Mouse (Mus musculus) ES-E14 (cell line): Measurements from ENCODE around the gene Inpp5b. TPM values are rescaled to one million over a fixed set of nuclear protein-coding genes. Genes with fewer than 3 reads are reported as not detected.

ENCODE experiments used
- DNase-seq: peaks from one replicate; pipeline ENCODE4 v3.0.0-alpha.2; 2013; ENCODE audit warnings: low read depth, low spot score
- H3K27ac ChIP-seq: 2 replicates; pipeline ENCODE4 v1.5.1; 2012; ENCODE audit warnings: low read depth, mild to moderate bottlenecking, low read length, moderate library complexity, mixed read lengths; ENCODE audit not compliant: poor library complexity, insufficient read depth, severe bottlenecking
- H3K36me3 ChIP-seq: 2 replicates; pipeline ENCODE4 v1.6.1; 2012; ENCODE audit warnings: mild to moderate bottlenecking, low read length, moderate library complexity, mixed read lengths; ENCODE audit not compliant: control insufficient read depth, poor library complexity, insufficient read depth, severe bottlenecking
- H3K4me1 ChIP-seq, 2 experiments: fragments of 150-350 bp in 1 of 2; sonication (generic) in 1 of 2; 2 replicates each; pipeline ENCODE4 v1.6.1; 2012; ENCODE audit warnings: low read length in 2 of 2, mild to moderate bottlenecking in 1 of 2, mixed read lengths in 1 of 2; ENCODE audit not compliant: control insufficient read depth in 2 of 2, insufficient read depth in 2 of 2, poor library complexity in 1 of 2
- H3K4me3 ChIP-seq, 2 experiments: fragments of 150-350 bp in 1 of 2; sonication (generic) in 1 of 2; 2 replicates each; pipeline ENCODE4 v1.5.1; 2012; ENCODE audit warnings: low read length in 2 of 2, low read depth in 1 of 2, mild to moderate bottlenecking in 1 of 2, mixed read lengths in 1 of 2; ENCODE audit not compliant: insufficient read depth in 1 of 2, poor library complexity in 1 of 2, severe bottlenecking in 1 of 2
- H3K9ac ChIP-seq: 2 replicates; pipeline ENCODE4 v1.6.1; 2012; ENCODE audit warnings: low read depth, mild to moderate bottlenecking, low read length, mixed read lengths; ENCODE audit not compliant: poor library complexity, insufficient read depth, severe bottlenecking
- H3K9me3 ChIP-seq: fragments of 150-350 bp; sonication (generic); 2 replicates; pipeline ENCODE4 v1.6.1; 2012; ENCODE audit warnings: low read depth, mild to moderate bottlenecking, low read length; ENCODE audit not compliant: control insufficient read depth, insufficient read depth
- CHD2 ChIP-seq: IDR thresholded peaks from 2 replicates; pipeline ENCODE4 v1.6.1; 2014; ENCODE audit warnings: mild to moderate bottlenecking, low read depth, low read length, inconsistent platforms
- HCFC1 ChIP-seq: IDR thresholded peaks from 2 replicates; pipeline ENCODE4 v1.6.1; 2012; ENCODE audit warnings: low read length, inconsistent platforms, borderline replicate concordance; ENCODE audit not compliant: insufficient read depth
- MAFK ChIP-seq: IDR thresholded peaks from 2 replicates; pipeline ENCODE4 v1.6.1; 2014; ENCODE audit warnings: mild to moderate bottlenecking, low read depth, low read length, inconsistent platforms; ENCODE audit not compliant: insufficient read depth
- ZC3H11A ChIP-seq: IDR thresholded peaks from 2 replicates; pipeline ENCODE4 v1.6.1; 2012; ENCODE audit warnings: low read depth, mild to moderate bottlenecking, inconsistent platforms, low read length, borderline replicate concordance
- ZNF384 ChIP-seq: IDR thresholded peaks from 2 replicates; pipeline ENCODE4 v1.6.1; 2012; ENCODE audit warnings: low read depth, low read length, inconsistent platforms
- in situ Hi-C, 2 experiments: fragments of 600-800 bp; cut with MboI; formaldehyde crosslinking; loops; one replicate each; pipeline ENCODE4 v1.15.1; 2025; ENCODE audit warnings: low sequenced_read_pairs in 2 of 2, inconsistent platforms in 1 of 2; ENCODE audit not compliant: unreplicated experiment in 2 of 2
- total RNA-seq: library from RNA; depleted of rRNA; stranded (reverse); fragments of 300-350 nt; gene quantifications from 2 replicates; pipeline ENCODE4 v1.2.3, GENCODE M21; 2012

The Inpp5b gene
- total RNA-seq, 1 experiment: 14.0 TPM

DNA sequence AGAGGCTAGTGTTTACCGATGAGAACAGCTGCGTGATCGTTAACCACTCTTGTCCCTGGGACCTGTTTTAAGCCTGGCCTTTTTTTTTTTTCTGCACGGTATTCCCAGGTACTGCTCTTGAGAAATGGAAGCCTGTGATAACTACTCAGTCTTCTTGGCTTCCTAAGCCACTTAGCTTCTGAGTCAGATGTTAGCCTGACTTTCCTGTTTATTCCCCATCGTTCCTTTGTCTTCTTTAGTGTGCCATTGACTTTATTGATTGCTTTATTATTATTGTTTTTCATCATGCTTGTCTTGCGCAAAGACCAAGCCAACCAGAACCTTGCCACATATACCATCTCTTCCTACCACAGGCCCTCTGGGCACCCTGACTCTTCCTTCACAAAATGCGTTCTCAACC, 68.4 kb downstream of the Inpp5b start:
- peaks cover 0 to 3% of the 10 kb centered on the region in 2 experiments; a peak in 2 of 4 replicates for H3K4me1 ChIP-seq
- in situ Hi-C loops: no loop called here
- no peaks in the 10 kb centered on the region for H3K9me3 ChIP-seq
- H3K36me3 ChIP-seq: peaks cover 11% of the 10 kb centered on the region
- no peak overlapping the region for H3K4me3 ChIP-seq
- no peak overlapping the region for H3K27ac ChIP-seq
- H3K9ac ChIP-seq: no peak overlapping the region
- TF ChIP-seq CHD2 (no peak), HCFC1 (no peak), MAFK (no peak), ZC3H11A (no peak), ZNF384 (no peak)
- no peak for DNase-seq

DNA sequence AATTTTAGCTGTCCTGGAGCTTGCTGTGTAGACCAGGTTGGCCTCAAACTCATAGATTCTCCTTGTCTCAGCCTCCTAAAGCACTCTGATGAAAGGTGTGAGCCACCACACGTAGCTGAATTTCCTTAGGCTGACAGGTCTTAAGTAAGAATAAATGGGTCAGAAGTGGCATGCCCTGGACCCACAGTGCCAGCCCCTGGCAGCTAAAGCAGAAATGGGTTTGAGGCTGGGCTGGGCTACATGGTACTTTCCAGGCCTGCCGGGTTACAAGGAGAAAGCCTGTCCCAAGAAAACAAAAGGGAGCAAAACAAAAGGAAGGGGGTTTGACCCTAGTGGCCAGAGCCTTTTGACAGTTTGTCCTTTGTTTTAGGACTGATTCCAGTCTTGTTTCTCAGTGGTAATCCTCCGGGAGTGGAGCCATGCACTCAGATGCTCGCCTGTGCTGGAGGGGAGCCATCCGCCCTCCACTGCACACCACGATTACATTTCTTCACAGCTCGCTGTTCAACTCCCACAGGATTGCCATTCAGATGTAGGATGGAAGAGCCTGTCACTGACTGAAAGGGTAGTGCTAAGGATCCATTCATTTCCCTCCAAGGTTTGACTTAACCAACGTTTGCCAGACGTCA, 69.8 kb downstream of the Inpp5b start:
- TF ChIP-seq HCFC1 (no peak), CHD2 (no peak), ZNF384 (no peak), ZC3H11A (no peak), MAFK (no peak)
- Histone ChIP-seq H3K36me3 (peaks cover 11% of the 10 kb centered on the region; the same call in 1 of the 2 replicates), H3K4me3 (no peak overlapping the region), H3K27ac (no peak overlapping the region), H3K9ac (no peak overlapping the region), H3K4me1 (peaks cover 0 to 3% of the 10 kb centered on the region in 2 experiments; a peak in 2 of 4 replicates), H3K9me3 (no peaks in the 10 kb centered on the region)
- no peak for DNase-seq
- in situ Hi-C loops: no loop called here

DNA sequence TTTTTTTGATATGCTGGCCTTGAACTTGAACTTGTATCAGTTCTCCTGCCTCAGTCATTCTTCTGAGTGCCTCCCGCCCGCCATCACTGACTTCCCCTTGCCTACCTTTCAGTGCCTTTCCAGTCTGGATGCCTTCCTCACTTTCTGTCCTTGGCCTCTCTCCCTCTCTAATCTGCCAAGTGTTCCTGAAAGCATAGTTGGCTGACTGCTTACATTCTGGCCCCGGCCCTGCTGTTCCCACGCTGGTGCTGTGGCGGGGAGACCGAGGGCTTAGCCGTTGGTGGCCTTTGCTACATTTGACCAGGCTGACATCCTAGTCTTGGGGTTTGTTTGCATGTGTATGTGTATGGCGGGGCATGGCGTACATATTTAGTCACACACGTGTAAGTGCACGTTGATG, 74.3 kb downstream of the Inpp5b start:
- Histone ChIP-seq H3K36me3 (peaks cover 7% of the 10 kb centered on the region; the same call in 1 of the 2 replicates), H3K4me3 (peak overlapping the region in 1 of 2 experiments; percentile 42; a peak in 2 of 4 replicates), H3K9ac (no peak overlapping the region; the same call in 1 of the 2 replicates), H3K27ac (no peak overlapping the region), H3K4me1 (peaks cover 0 to 5% of the 10 kb centered on the region in 2 experiments; a peak in 3 of 4 replicates), H3K9me3 (no peaks in the 10 kb centered on the region)
- no peak for TF ChIP-seq HCFC1
- no peak for TF ChIP-seq ZC3H11A
- TF ChIP-seq ZNF384: no peak
- no peak for TF ChIP-seq CHD2
- no peak for TF ChIP-seq MAFK
- DNase-seq: no peak
- in situ Hi-C loops: no loop called here

DNA sequence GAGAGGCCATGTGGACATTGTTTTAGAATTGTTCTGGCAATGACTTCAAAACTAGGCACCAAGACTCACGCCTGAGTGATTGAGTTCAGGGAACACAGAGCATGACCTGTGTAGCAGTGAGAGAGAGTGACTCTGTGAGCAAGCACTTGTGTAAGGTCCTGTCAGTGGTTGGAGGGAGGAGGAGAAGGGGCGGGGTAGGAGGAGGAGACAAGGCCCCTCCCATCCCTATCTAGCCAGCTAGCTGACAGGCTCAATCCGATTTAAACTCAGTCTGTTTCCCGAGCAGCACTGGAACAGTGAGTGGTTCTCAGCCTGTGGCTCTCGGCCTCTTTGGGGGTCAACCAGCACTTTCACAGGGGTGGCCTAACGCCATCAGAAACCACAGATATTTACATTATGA, 76.2 kb downstream of the Inpp5b start:
- in situ Hi-C loops: no loop called here
- DNase-seq: peak; percentile 59
- peaks cover 0 to 5% of the 10 kb centered on the region in 2 experiments; a peak in 3 of 4 replicates for H3K4me1 ChIP-seq
- H3K36me3 ChIP-seq: peaks cover 12% of the 10 kb centered on the region; the same call in 1 of the 2 replicates
- no peak overlapping the region for H3K4me3 ChIP-seq
- no peak overlapping the region for H3K9ac ChIP-seq
- no peak for TF ChIP-seq MAFK
- no peak for TF ChIP-seq HCFC1
- no peak for TF ChIP-seq CHD2
- no peak for TF ChIP-seq ZNF384
- no peak for TF ChIP-seq ZC3H11A
- H3K9me3 ChIP-seq: no peaks in the 10 kb centered on the region
- no peak overlapping the region for H3K27ac ChIP-seq

DNA sequence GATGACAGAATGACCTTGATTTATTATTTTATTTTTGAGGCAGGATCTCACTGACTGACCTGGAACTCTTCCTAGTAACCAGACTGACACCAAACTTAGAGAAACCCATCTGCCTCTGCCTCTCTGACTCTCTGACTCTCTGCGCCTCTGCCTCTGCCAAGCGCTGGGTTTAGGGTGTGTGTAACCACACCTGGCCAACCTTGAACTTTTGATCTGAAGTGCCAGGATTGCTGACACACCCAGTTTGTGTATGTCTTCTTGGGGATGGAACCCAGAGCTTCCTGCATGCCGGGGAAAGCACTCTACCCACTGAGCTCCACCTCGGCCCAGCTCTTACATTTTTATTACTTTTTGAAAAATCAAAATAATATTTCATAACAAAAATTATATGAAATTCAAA, 77.2 kb downstream of the Inpp5b start:
- Histone ChIP-seq H3K9ac (no peak overlapping the region), H3K36me3 (peaks cover 12% of the 10 kb centered on the region; the same call in 1 of the 2 replicates), H3K4me1 (peaks cover 0 to 9% of the 10 kb centered on the region in 2 experiments; a peak in 3 of 4 replicates), H3K4me3 (no peak overlapping the region), H3K27ac (no peak overlapping the region), H3K9me3 (no peaks in the 10 kb centered on the region)
- in situ Hi-C loops: no loop called here
- no peak for DNase-seq
- TF ChIP-seq ZNF384 (no peak), CHD2 (no peak), MAFK (no peak), ZC3H11A (no peak), HCFC1 (no peak)
